Mouse (Mus musculus) thymus, adult 2 months (tissue): ENCODE results near the gene Plxnd1.

Experiments
- CTCF ChIP-seq: fragments of 200-500 bp; IDR thresholded peaks from 2 replicates; pipeline ENCODE4 v1.5.1; 2012; ENCODE audit warnings: mild to moderate bottlenecking, control low read depth, low read length, moderate library complexity, borderline replicate concordance; ENCODE audit not compliant: control insufficient read depth, poor library complexity, insufficient read depth; ENCODE audit errors: extremely low read depth
- POLR2A ChIP-seq: fragments of 200-500 bp; IDR thresholded peaks from 2 replicates; pipeline ENCODE4 v1.6.1; 2012; ENCODE audit warnings: mild to moderate bottlenecking, low read length, control low read depth, moderate library complexity; ENCODE audit not compliant: control insufficient read depth, poor library complexity, insufficient read depth; ENCODE audit errors: extremely low read depth

DNA sequence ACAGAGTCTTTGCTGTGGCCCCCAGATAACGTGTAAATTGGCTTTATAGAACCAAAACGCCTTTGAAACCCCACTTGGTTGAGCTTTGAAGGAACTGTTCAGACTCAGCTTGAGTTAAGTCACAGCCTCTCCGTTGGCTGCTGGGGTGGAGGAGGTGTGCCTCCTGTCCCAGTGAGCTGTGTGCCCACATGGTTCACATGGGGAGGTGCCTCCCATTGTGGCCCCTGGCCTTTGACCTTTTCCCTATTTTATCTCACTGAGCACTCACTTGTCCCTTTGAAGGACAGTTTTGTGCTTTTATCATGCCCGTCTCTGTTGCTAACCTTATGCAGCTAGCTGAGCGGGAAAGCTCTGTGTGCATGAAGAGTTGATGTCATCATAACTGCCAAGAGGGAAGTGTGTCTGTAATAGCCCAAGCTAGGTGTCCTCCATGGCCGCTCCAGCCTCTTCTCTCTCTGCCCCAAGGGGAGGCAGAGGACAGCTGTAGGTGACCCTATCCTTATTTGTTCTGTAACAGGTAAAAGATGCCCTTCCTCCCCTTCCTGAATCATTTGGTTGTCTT is 86.3 kb downstream of the Plxnd1 start:
- TF ChIP-seq POLR2A (no peak), CTCF (no peak)
